Mouse (Mus musculus) cerebellum, adult 9-11 months (tissue): ENCODE data around the gene Rap1gds1.
A peak's percentile ranks its signal among the peaks of the same experiment; 100 is the strongest.

Experiments used
- DNase-seq: peaks from one replicate; pipeline ENCODE4 v3.0.0; 2022

The Rap1gds1 gene

GRCm38 (mm10) chr3:139074484-139075211 lies at the start of gene Rap1gds1:
Gene Rap1gds1, minus strand, starts transcription at chr3:139075201.
- peak; percentile 83 for DNase-seq

- no peak for DNase-seq
Observed at GRCm38 (mm10) chr3:139118446-139118845, 43.4 kb upstream of the Rap1gds1 start.

- no peak for DNase-seq
Observed at GRCm38 (mm10) chr3:139116733-139117337, 41.8 kb upstream of the Rap1gds1 start.

- no peak for DNase-seq
Observed at GRCm38 (mm10) chr3:139112335-139112973, 37.5 kb upstream of the Rap1gds1 start.

GRCm38 (mm10) chr3:139111877-139112276 lies 36.9 kb upstream of the Rap1gds1 start:
- no peak for DNase-seq

GRCm38 (mm10) chr3:139108176-139108575 lies 33.2 kb upstream of the Rap1gds1 start:
- no peak for DNase-seq

DNA sequence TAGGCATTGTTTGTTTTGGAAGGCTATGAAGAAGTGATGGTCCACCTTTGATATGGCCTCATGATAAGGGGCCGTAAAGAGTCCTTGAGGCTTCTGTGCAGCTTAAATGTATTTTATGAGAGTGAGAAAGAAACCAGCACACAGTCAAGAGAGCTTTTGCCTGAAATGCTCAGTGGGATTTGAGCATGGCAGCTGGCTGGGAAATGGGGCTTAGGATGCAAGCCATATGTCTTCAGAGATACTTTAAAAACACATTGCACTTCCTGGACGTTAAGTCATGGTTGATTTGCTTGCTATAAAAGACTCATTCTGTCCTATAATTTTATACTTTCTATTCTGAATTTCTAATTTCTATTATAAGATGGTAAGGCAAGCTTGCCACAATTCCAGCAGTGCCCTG lies 28.9 kb upstream of the Rap1gds1 start:
- no peak for DNase-seq

DNA sequence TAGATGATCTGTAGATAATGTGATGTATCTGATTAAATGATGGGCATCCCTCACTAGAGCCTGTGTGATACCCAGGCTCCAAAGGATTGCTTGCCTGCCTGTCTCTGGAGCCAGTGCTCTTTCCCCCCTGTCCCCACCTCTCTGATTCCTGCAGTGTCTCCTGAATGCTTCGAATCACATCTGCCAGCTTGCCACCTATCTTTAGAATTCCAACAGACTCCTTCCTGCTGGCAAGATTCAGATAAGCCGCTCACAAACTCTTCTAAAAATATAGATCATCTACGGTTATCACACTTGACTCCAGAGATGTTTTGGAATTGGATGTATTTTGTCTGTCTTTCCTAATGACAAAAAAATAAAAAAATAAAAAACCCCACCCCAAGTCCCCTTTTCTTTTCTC lies 28.3 kb upstream of the Rap1gds1 start:
- DNase-seq, result no peak

- no peak for DNase-seq
Observed at GRCm38 (mm10) chr3:139101941-139102340, 26.9 kb upstream of the Rap1gds1 start.

DNA sequence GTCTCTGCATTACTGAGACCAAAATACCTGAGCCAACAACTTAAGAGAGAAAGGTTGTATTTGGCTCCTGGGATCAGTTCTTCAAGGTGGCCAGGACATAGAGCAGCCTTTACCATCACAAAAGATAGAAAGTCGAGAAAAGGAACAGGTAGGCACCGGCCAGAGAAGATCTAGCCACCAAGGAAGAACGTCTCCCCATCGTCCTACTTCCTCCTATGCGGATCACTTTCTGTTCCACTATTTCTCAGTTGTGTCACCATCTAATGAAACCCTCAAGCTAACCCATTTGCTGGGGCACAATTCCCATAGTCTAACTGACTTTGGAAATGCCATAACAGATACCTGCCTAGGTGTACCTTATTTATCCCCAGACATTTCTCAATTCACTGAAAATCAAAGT lies 24.3 kb upstream of the Rap1gds1 start:
- DNase-seq, result no peak

DNA sequence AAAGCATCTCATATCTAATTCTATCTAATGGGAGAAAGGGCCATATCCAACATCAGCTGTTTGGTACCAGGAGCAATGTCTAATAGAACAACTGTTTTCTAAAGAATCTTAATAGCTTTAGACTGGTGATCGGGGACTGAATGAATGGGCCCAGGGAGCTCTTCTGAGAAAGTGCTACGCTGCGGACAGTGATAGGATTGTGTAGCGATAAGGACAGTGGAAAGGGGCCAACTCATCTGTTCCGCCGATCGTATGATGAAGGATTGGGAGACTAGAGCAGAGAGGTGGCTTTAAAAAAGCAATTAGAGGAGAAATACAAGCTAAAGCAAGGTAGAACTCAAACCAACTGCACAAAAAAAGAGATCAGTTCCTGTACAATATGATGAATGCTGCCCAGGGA lies 20.9 kb upstream of the Rap1gds1 start:
- no peak for DNase-seq

GRCm38 (mm10) chr3:139088526-139088925 lies 13.5 kb upstream of the Rap1gds1 start:
- DNase-seq, result peak; percentile 9

- no peak for DNase-seq
Observed at GRCm38 (mm10) chr3:139083778-139084539, 9.0 kb upstream of the Rap1gds1 start.

- DNase-seq, result no peak
Observed at GRCm38 (mm10) chr3:139079831-139080230, 4.8 kb upstream of the Rap1gds1 start.

- no peak for DNase-seq
Observed at GRCm38 (mm10) chr3:139078010-139078409, 3.0 kb upstream of the Rap1gds1 start.

GRCm38 (mm10) chr3:139076059-139076455 lies 1.1 kb upstream of the Rap1gds1 start:
- no peak for DNase-seq

DNA sequence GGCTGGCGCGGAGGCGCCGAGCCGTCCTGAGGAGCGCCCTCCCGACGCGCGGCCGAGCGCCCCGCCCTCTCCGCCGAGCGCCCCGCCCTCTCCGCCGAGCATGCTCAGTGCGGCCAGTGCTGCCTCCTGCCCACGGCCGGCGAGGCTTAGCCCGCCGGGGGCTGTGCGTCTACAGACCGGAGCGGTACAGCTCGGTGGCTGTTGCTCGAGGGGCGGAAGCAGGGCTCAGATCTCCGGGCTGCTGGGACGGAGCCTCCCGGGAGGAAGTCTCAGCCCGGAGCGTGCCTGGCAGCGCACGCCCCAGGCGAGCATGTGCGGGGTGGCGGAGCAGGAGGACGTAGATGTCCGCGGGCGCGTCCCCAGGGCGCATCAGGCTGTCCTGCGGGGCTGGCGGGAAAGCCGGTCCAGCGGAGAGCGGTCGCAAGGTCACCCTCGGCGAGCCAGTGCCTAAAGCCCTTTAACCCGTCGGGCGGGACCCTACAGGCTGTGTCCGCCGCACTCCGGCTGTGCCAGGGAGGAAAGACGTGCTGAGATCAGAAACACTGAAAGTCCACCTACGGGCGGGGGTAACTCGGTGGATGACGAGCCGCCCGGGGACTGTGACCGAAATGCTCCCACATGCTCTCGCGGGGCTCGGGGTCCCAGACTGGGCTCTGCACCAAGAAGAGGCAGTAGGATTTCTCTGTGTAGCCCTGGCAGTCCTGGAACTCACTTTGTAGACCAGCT lies 495 bp upstream of the Rap1gds1 start:
- DNase-seq, result peak; percentile 93

- DNase-seq, result no peak
Observed at GRCm38 (mm10) chr3:139073801-139074483, 1.1 kb downstream of the Rap1gds1 start.

DNA sequence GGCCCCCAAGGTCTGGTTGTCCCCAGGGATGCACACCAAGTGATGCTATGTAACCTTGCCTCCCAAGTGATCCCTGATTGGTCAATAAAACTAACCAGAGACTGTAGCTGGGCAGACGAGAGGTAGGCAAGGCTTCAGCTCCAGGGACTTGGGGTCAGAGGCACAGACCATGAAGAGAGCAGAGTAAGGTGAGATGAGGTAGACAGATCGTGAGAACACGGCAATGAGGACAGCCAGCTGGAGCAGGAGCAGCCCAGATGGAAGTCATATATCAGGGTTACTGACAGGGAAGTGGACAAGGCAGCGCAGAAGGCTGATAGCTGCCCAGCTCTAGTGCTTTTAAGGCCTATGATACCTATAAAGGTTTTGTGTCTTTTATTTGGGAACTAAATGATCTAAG lies 5.5 kb downstream of the Rap1gds1 start:
- peak; percentile 33 for DNase-seq

DNA sequence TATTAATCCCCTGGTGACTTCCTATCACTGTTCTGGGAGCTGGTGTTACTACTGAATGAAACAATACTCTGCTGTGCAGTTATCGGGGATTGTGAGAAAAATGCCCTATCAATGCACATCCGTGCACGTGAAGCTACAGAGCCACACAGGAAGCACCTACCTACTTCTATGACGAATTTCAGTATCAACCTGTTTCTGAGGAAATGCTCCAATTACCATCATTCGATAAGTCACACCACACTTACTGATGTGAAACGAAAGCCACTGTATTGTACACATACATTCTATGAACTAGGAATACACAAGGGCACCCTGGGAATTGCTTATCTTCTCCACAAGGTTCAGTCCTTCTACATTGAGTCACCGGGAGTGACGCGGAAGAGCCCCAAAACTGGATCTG lies 10.9 kb downstream of the Rap1gds1 start:
- no peak for DNase-seq

DNA sequence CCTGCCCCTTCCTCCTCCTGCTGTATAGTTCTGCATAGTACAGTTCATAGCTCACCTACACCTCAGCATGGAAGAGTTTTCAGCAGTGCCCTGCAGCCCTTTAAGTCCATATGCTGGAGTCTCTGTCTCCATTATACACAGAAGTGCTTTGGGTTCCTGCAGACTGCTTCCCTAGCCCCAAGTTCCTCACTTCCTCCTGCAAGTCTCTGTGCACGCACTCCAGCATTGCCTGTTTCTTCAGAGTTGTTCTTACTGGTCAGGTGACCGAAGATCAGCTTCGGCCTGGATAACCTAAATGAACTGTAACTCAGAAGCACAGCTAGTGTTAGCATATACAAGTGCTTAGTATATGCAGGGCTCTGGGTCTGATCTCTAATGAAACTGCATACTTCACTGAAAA lies 12.9 kb downstream of the Rap1gds1 start:
- DNase-seq, result no peak
